Mouse (Mus musculus) forebrain, embryonic 16.5 days (tissue): ENCODE data around the gene Bag3. TPM values are rescaled to one million over a fixed set of nuclear protein-coding genes. Genes with fewer than 3 reads are reported as not detected.
"Not testable (repeated sequence)": the region's sequence is repeated elsewhere in the genome, so short reads cannot be mapped to it uniquely, and the experiment has no call there.

Experiments used
- ATAC-seq: fragments of 200-750 bp; cut with Nextera tagmentation; 2 replicates; pipeline ENCODE4 v1.8.0; 2017; ENCODE audit warnings: mild to moderate bottlenecking, moderate library complexity
- H3K27ac ChIP-seq: fragments of 300-500 bp; sonication (generic); 2 replicates; pipeline ENCODE4 v1.5.1; 2014; ENCODE audit warnings: low read length, control low read depth
- H3K27me3 ChIP-seq: fragments of 300-500 bp; sonication (generic); replicated peaks from 2 replicates; pipeline ENCODE4 v1.6.1; 2014; ENCODE audit warnings: low read length; ENCODE audit not compliant: control insufficient read depth, insufficient read depth
- H3K36me3 ChIP-seq: fragments of 300-500 bp; sonication (generic); 2 replicates; pipeline ENCODE4 v1.6.1; 2014; ENCODE audit not compliant: control insufficient read depth, insufficient read depth
- H3K4me1 ChIP-seq: fragments of 300-500 bp; sonication (generic); replicated peaks from 2 replicates; pipeline ENCODE4 v1.6.1; 2014; ENCODE audit warnings: low read length; ENCODE audit not compliant: control insufficient read depth, insufficient read depth
- H3K4me2 ChIP-seq: fragments of 300-500 bp; sonication (generic); 2 replicates; pipeline ENCODE4 v1.6.1; 2014; ENCODE audit warnings: mild to moderate bottlenecking, low read length, control low read depth
- H3K4me3 ChIP-seq: fragments of 300-500 bp; sonication (generic); replicated peaks from 2 replicates; pipeline ENCODE4 v1.5.1; 2014; ENCODE audit warnings: mild to moderate bottlenecking, low read length, control low read depth
- H3K9ac ChIP-seq: fragments of 300-500 bp; sonication (generic); replicated peaks from 2 replicates; pipeline ENCODE4 v1.6.1; 2014; ENCODE audit warnings: low read depth, low read length, control low read depth
- H3K9me3 ChIP-seq: fragments of 300-500 bp; sonication (generic); 2 replicates; pipeline ENCODE4 v1.6.1; 2016; ENCODE audit warnings: low read length; ENCODE audit not compliant: control insufficient read depth
- WGBS: fragments of 180-500 bp; shearing (Covaris S2); extraction: QIAGEN DNeasy Blood & Tissue Kit; methylation state at CpG from one replicate; pipeline ENCODE4 v1.1.7; 2014; 5-methylcytosine and 5-hydroxymethylcytosine counted together
- polyA plus RNA-seq: library from polyadenylated mRNA; unstranded; fragments of >200 nt; fragmentation: Nextera tagmentation; extraction: Ambion mirVana; gene quantifications from 2 replicates; pipeline ENCODE4 v1.2.1, GENCODE M21; 2015

Bag3 gene
- polyA plus RNA-seq, 1 experiment from 2014 or later = 1.5 TPM

DNA sequence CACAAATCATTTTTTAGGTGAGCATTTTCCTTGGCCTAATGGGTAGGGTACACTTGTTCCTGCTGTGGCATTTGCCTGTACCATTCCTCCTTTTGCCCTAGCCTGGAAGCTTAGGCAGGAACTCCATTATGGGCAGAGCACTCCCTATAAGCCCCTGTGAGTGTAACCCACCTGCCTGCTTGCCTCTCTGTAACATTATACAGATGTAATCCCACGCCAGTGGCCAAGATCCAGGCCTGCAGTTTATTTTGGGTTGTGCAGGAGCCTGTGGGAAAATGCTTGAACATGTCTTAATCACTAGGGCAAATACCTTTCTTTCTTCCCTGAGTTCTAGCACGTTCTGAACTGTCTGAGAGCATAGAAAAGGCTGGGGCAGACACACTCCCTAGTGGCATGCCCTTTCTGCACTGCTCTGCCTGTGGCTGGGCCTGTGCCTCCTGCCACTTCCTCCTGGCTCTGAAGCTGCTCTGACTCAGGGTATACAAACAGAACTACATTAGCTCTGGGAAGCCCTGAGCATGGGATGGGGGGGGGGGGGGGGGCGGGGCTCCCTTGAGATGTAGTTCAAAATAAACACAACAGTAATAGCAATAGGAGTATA lies 29.8 kb downstream of the Bag3 start:
- H3K36me3 ChIP-seq = no peaks in the 10 kb centered on the region
- H3K4me2 ChIP-seq = no peak overlapping the region
- H3K9me3 ChIP-seq = no peaks in the 10 kb centered on the region
- no peaks in the 10 kb centered on the region for H3K27me3 ChIP-seq
- ATAC-seq = no peak
- H3K9ac ChIP-seq = no peak overlapping the region
- 50% methylated on average over 3 of the region's 3 CpGs for WGBS
- no peak overlapping the region for H3K27ac ChIP-seq
- H3K4me1 ChIP-seq = peaks cover 13% of the 10 kb centered on the region
- H3K4me3 ChIP-seq = no peak overlapping the region

DNA sequence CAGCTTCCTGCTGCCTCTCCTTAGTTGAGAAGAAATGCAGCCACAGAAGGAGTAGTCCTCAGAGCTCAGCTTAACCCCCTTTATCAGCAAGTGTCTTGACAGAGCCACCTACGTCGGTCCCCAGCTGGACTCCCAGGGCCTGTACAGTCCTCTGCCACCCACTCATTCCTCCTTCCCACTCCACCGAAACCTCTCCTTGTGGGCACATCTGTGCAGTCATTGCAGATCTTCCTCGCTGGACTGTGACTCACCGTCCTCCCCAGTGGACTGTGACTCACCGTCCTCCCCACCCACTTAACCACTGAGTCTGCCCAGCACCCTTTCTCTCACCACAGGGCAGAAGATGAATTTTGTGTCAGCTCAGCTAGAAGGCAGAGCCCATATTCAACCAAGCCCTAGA lies 31.1 kb downstream of the Bag3 start:
- no peak overlapping the region for H3K4me2 ChIP-seq
- 90% methylated on average over 6 of the region's 6 CpGs for whole genome bisulfite sequencing
- no peaks in the 10 kb centered on the region for H3K9me3 ChIP-seq
- no peak overlapping the region for H3K9ac ChIP-seq
- no peak overlapping the region for H3K27ac ChIP-seq
- no peak overlapping the region for H3K4me3 ChIP-seq
- no peaks in the 10 kb centered on the region for H3K36me3 ChIP-seq
- ATAC-seq = no peak
- H3K27me3 ChIP-seq = no peaks in the 10 kb centered on the region
- H3K4me1 ChIP-seq = peaks cover 13% of the 10 kb centered on the region

DNA sequence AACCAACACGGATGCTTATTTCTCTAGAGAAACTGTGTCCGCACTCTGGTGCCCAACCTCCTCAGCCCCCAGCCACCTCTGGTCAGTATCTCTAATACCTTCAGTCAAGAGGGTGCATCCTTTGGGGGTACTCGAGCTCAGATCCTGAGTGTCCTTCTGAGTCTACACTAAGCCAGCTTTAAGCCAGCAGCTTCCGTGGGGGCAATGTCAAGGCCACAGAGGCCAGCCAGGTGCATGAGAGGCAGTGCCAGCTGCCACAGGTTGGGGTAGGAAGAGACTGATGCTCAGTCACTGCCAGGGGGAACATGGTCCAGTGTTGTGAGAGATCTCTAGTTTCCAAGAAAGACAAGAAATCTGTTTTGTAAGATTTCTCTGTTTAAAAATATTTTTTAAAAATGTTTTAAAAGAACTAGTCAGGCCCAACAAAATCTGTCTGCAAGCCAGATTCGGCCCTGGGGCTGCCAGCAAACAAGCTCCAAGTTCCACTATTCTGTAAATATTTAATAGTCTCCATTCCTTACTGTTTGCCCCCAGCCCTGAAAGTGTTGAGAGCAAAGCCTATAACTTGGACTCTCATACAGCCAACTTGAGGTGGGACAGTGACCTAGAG lies 31.8 kb downstream of the Bag3 start:
- no peak overlapping the region for H3K4me3 ChIP-seq
- H3K4me1 ChIP-seq = peaks cover 11% of the 10 kb centered on the region
- WGBS = 81% methylated on average over 5 of the region's 5 CpGs
- no peak for ATAC-seq
- H3K27me3 ChIP-seq = no peaks in the 10 kb centered on the region
- no peaks in the 10 kb centered on the region for H3K36me3 ChIP-seq
- H3K4me2 ChIP-seq = no peak overlapping the region
- no peaks in the 10 kb centered on the region for H3K9me3 ChIP-seq
- H3K27ac ChIP-seq = no peak overlapping the region
- H3K9ac ChIP-seq = no peak overlapping the region

DNA sequence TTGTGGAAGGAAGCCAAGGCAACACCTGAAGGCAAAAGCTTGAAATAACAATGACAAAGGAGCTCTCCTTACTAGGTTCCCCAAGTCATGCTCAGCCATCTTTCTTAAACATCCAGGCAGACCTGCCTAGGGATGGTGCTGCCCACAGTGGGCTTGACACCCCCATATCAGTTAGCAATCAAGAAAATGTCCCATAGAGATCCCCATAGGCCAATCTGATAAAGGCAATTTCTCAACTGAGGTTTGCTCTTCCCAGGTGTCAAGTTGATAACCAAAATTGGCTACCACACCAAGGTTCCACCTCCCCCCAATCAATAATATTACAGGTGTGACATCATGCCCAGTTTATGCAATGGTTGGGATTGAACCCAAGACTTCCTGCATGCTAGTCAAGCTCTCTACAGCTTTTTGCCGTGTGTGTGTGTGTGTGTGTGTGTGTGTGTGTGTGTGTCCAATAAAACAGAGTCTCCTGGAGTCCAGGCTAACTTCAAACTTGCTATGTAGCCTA lies 33.6 kb downstream of the Bag3 start:
- Histone ChIP-seq H3K4me1 (no peaks in the 10 kb centered on the region), H3K9me3 (no peaks in the 10 kb centered on the region), H3K27me3 (no peaks in the 10 kb centered on the region), H3K36me3 (no peaks in the 10 kb centered on the region), H3K9ac (no peak overlapping the region), H3K4me3 (no peak overlapping the region), H3K27ac (no peak overlapping the region), H3K4me2 (no peak overlapping the region)
- ATAC-seq = no peak
- 93% methylated on average over 1 of the region's 1 CpGs for WGBS

DNA sequence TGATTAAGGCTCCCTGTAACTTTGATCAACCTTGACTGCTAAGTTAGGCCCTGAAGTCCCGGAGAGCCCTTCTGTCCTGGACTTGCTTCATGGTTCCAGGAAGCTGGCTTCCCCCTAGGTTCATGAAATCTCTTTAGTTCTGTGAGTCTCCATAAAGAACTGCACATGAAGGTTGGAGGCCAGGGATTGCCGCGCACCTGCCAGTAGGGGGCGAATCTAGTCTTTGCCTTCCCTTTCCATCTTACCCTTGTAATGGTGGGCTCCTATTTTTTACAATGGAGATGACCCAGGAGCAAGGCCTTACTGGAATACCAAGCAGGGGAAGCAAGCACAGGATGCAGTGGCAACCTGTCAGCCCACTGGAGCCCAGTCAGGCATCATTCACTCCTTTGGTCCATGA lies 40.0 kb downstream of the Bag3 start:
- Histone ChIP-seq H3K9me3 (no peaks in the 10 kb centered on the region), H3K36me3 (no peaks in the 10 kb centered on the region), H3K27ac (no peak overlapping the region), H3K27me3 (no peaks in the 10 kb centered on the region), H3K4me2 (no peak overlapping the region), H3K9ac (no peak overlapping the region), H3K4me1 (no peaks in the 10 kb centered on the region), H3K4me3 (no peak overlapping the region)
- WGBS = 48% methylated on average over 4 of the region's 4 CpGs
- no peak for ATAC-seq

DNA sequence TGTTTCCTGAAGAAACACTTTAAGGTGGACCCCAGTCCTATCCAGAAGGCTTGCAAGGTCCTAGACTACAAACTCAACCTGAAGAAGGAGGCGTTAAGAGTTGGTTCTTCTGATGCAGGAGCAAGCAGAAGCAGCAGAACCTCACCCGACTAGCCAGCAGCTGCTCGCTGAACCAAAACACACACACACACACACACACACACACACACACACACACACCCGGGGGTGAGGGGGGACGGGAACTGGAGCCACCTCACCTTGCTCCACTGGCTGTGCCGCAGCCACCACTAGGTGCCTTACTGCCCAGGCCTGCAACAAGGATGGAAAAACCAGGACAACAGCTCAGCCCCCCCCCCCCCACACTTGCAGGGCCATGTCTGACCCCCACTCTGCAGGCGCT lies 42.9 kb downstream of the Bag3 start:
- no peak overlapping the region for H3K4me3 ChIP-seq
- 80% methylated on average over 5 of the region's 7 CpGs for WGBS
- no peaks in the 10 kb centered on the region for H3K36me3 ChIP-seq
- no peak overlapping the region for H3K9ac ChIP-seq
- no peaks in the 10 kb centered on the region for H3K9me3 ChIP-seq
- no peak overlapping the region for H3K4me2 ChIP-seq
- no peak overlapping the region for H3K27ac ChIP-seq
- H3K4me1 ChIP-seq = no peaks in the 10 kb centered on the region
- H3K27me3 ChIP-seq = no peaks in the 10 kb centered on the region
- ATAC-seq = no peak

DNA sequence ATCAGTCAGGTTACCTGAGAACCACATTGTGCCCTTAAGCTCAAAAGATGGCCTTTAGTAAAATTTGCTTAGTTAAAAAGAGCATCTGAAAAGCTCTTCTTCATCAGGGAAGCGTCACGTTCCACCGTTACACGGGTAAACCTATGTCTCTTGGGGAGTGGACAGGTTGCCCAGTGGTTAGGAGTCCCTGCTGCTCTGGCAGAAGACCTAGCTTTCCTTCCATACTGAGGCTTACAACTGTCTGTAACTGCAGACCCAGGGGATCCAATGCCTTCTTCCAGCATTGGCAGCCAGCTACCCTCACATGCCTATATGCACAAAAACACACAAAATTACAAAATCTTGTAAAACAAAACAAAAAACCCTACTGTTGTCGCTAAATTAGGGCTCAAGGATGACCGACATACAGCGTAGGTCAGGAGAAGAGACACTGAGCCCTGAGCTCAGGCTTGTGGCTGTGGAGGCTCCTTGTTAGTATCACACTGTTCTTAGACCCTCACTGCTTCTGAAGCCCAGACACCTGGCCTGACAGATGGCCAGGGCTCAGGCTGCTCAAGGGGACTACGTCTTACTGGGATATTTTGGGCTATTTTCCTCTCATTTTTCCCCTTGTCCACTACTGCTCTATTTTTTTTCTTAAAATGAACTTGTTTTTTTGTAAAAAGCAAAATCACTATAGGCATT lies 44.3 kb downstream of the Bag3 start:
- Histone ChIP-seq H3K4me1 (no peaks in the 10 kb centered on the region), H3K36me3 (no peaks in the 10 kb centered on the region), H3K27ac (no peak overlapping the region), H3K9me3 (no peaks in the 10 kb centered on the region), H3K4me2 (no peak overlapping the region), H3K27me3 (no peaks in the 10 kb centered on the region), H3K9ac (no peak overlapping the region), H3K4me3 (no peak overlapping the region)
- ATAC-seq = no peak
- 83% methylated on average over 8 of the region's 8 CpGs for WGBS

DNA sequence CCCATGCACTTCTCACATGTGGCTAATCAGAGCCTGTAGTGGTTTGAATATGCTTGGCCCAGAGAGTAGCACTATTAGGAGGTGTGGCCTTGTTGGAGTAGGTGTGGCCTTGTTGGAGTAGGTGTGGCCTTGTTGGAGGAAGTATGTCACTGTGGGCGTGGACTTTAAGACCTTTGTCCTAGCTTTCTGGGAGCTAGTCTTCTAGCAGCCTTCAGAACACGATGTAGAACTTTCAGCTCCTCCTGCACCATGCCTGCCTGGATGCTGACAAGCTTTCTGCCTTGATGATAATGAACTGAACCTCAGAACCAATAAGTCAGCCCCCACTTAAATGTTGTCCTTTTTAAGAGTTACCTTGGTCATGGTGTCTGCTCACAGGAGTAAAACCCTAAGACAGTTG lies 46.0 kb downstream of the Bag3 start:
- H3K36me3 ChIP-seq, H3K4me2 ChIP-seq, H3K4me1 ChIP-seq, H3K9me3 ChIP-seq, H3K27me3 ChIP-seq, H3K9ac ChIP-seq, ATAC-seq, H3K4me3 ChIP-seq, H3K27ac ChIP-seq: not testable (repeated sequence)
- WGBS = 89% methylated on average over 2 of the region's 2 CpGs

DNA sequence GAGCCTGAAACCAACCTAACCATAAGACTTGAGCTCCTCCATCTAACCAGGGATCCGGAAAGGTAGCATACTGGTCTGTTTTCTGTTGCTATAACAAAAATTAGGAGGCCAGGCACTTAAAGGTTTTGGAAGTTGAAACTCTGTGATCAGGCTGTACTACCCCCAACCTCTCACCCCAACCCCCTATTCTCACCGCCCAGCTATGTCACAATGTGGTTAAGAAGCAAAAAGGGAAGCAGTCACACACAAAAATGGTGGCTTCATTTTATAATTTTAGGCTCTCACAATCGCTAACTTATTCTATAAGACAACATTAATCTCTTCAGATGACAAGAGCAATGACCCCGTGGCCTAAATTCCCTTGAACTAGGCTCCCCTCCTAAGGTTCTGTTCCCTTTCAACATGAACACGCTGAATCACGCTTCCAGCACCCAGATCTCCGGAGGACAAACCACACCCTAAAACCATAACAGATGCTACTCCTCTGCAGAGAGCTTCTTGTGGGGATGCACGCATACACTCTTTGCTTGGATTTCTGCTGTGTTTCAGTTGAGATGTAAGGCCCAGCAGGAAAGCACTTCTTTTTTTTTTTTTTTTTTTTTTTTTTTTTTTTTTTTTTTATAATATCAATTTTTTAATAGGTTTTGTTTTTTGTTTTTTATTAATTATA lies 46.7 kb downstream of the Bag3 start:
- Histone ChIP-seq H3K9ac (no peak overlapping the region), H3K27me3 (no peaks in the 10 kb centered on the region), H3K4me2 (no peak overlapping the region), H3K36me3 (no peaks in the 10 kb centered on the region), H3K4me1 (no peaks in the 10 kb centered on the region; the same call in 1 of the 2 replicates), H3K4me3 (no peak overlapping the region), H3K9me3 (no peaks in the 10 kb centered on the region), H3K27ac (no peak overlapping the region)
- 94% methylated on average over 8 of the region's 8 CpGs for WGBS
- no peak for ATAC-seq
